Comparison of ENCODE assay signal across 8 mouse cellular contexts in genomic region chr7:30587842-30588667, GRCm38 (mm10). TPM values are rescaled to one million over a fixed set of nuclear protein-coding genes. Genes with fewer than 3 reads are reported as not detected.
DNase-seq lines count a peak whose midpoint lies in the region; ATAC-seq and TF ChIP-seq lines count a peak whose summit lies in the region.

No protein-coding gene starts in this region.

- TF ChIP-seq POLR2A in bone marrow macrophage, adult 2 months (IDR thresholded peaks at IDR 0.05; ENCODE audit: borderline replicate concordance, low read depth, low read length), result no peak

- no peaks in the 10 kb centered on the region for H3K9me3 ChIP-seq in intestine, embryonic 15.5 days

- TF ChIP-seq CTCF in bone marrow macrophage, adult 2 months (IDR thresholded peaks at IDR 0.05; ENCODE audit: low read depth, low read length), result no peak

- peaks cover 22% of the 10 kb centered on the region for H3K36me3 ChIP-seq in intestine, embryonic 15.5 days

- H3K4me1 ChIP-seq in bone marrow macrophage, adult 2 months (ENCODE audit: control insufficient read depth, insufficient read depth, low read length), result peaks cover 27% of the 10 kb centered on the region
- H3K4me1 ChIP-seq in intestine, embryonic 15.5 days (replicated peaks), result peaks cover 30% of the 10 kb centered on the region

- DNase-seq in spleen, adult 12 weeks (ENCODE audit: low spot score), result peak; percentile 66
- DNase-seq in spleen, adult 18-20 months, result no peak
- peak; percentile 2 for DNase-seq in forelimb bud, embryonic 11.5 days (ENCODE audit: low read depth, low spot score)
- DNase-seq in liver, result peak; percentile 59
- peak; percentile 74 for DNase-seq in neural tube, embryonic 10.5 days (ENCODE audit: extremely low spot score, low spot score)
- peak; percentile 66 for DNase-seq in yolk sac, embryonic 10.5 days (ENCODE audit: low spot score)

- no peaks in the 10 kb centered on the region for H3K27me3 ChIP-seq in intestine, embryonic 15.5 days (replicated peaks)

- peak overlapping the region; percentile 88 for H3K4me2 ChIP-seq in intestine, embryonic 15.5 days (replicated peaks)

- WGBS in intestine, embryonic 15.5 days, result under 1% methylated on average over 57 of the region's 67 CpGs

- peak; percentile 29 for ATAC-seq in intestine, embryonic 15.5 days

- H3K9ac ChIP-seq in intestine, embryonic 15.5 days, result peak overlapping the region; percentile 98

- H3K4me3 ChIP-seq in bone marrow macrophage, adult 2 months (ENCODE audit: insufficient read depth, low read length), result peak overlapping the region; percentile 87
- peak overlapping the region; percentile 97 for H3K4me3 ChIP-seq in intestine, embryonic 15.5 days (replicated peaks)

- peak overlapping the region; percentile 70 for H3K27ac ChIP-seq in bone marrow macrophage, adult 2 months (ENCODE audit: insufficient read depth, low read depth, low read length)
- H3K27ac ChIP-seq in intestine, embryonic 15.5 days, result peak overlapping the region; percentile 88

RNA-seq across cellular contexts. Expression of gene Kmt2b, which starts 0.5 kb away (rescaled TPM):
- polyA plus RNA-seq in bone marrow macrophage, adult 2 months (2012; ENCODE audit: insufficient read depth, insufficient read length, missing spikeins), result 36.2 and 38.4 TPM in 2 replicates
- 6.5 and 7.2 TPM in 2 replicates for polyA plus RNA-seq in intestine, embryonic 15.5 days (2015; fragmentation: Nextera tagmentation; extraction: Ambion mirVana)

RNA-seq across cellular contexts. Expression of gene Zbtb32, which starts 10.7 kb away (rescaled TPM):
- 0.45 TPM in 1 of 2 replicates, not detected in the other for polyA plus RNA-seq in bone marrow macrophage, adult 2 months (2012; ENCODE audit: insufficient read depth, insufficient read length, missing spikeins)
- polyA plus RNA-seq in intestine, embryonic 15.5 days (2015; fragmentation: Nextera tagmentation; extraction: Ambion mirVana), result 0.87 and 1.6 TPM in 2 replicates

RNA-seq across cellular contexts. Expression of gene Igflr1, which starts 22.8 kb away (rescaled TPM):
- 1.3 and 2.1 TPM in 2 replicates for polyA plus RNA-seq in bone marrow macrophage, adult 2 months (2012; ENCODE audit: insufficient read depth, insufficient read length, missing spikeins)
- 2.2 and 2.9 TPM in 2 replicates for polyA plus RNA-seq in intestine, embryonic 15.5 days (2015; fragmentation: Nextera tagmentation; extraction: Ambion mirVana)

RNA-seq across cellular contexts. Expression of gene Upk1a, which starts 24.6 kb away (rescaled TPM):
- polyA plus RNA-seq in bone marrow macrophage, adult 2 months (2012; ENCODE audit: insufficient read depth, insufficient read length, missing spikeins), result not detected in 2 replicates
- polyA plus RNA-seq in intestine, embryonic 15.5 days (2015; fragmentation: Nextera tagmentation; extraction: Ambion mirVana), result 8.5 and 10.0 TPM in 2 replicates

RNA-seq across cellular contexts. Expression of gene Psenen, which starts 24.6 kb away (rescaled TPM):
- 204 and 236 TPM in 2 replicates for polyA plus RNA-seq in bone marrow macrophage, adult 2 months (2012; ENCODE audit: insufficient read depth, insufficient read length, missing spikeins)
- polyA plus RNA-seq in intestine, embryonic 15.5 days (2015; fragmentation: Nextera tagmentation; extraction: Ambion mirVana), result 148 and 151 TPM in 2 replicates

Comparison
In these comparisons a context has a peak if more than half of its experiments do, and no peak if none do; other contexts are left out.
1. DNase-seq: peak in spleen, adult 12 weeks (single experiment), forelimb bud, embryonic 11.5 days (single experiment), liver (single experiment), neural tube, embryonic 10.5 days (single experiment) and yolk sac, embryonic 10.5 days (single experiment); none in spleen, adult 18-20 months (0 of 2).